Mouse (Mus musculus) cerebellum, adult 2 months (tissue): ENCODE results near the gene Megf11.

ENCODE experiments used
- CTCF ChIP-seq: fragments of 200-500 bp; IDR thresholded peaks from 2 replicates; pipeline ENCODE4 v1.5.1; 2011; ENCODE audit warnings: low read depth, mild to moderate bottlenecking, control low read depth, low read length, moderate library complexity, borderline replicate concordance; ENCODE audit not compliant: insufficient read depth
- POLR2A ChIP-seq: fragments of 200-500 bp; IDR thresholded peaks from 2 replicates; pipeline ENCODE4 v1.6.1; 2011; ENCODE audit warnings: low read length, control low read depth, borderline replicate concordance; ENCODE audit not compliant: insufficient read depth

- TF ChIP-seq CTCF: no peak
- no peak for TF ChIP-seq POLR2A
These were observed 205.2 kb downstream of the Megf11 start for GRCm38 (mm10) chr9:64590634-64591041.
